Mouse (Mus musculus) ES-E14 (cell line): ENCODE results near the gene Psmb2.

Source experiments
- HCFC1 ChIP-seq: IDR thresholded peaks from 2 replicates; pipeline ENCODE4 v1.6.1; 2012; ENCODE audit warnings: low read length, inconsistent platforms, borderline replicate concordance; ENCODE audit not compliant: insufficient read depth
- MAFK ChIP-seq: IDR thresholded peaks from 2 replicates; pipeline ENCODE4 v1.6.1; 2014; ENCODE audit warnings: mild to moderate bottlenecking, low read depth, low read length, inconsistent platforms; ENCODE audit not compliant: insufficient read depth
- ZNF384 ChIP-seq: IDR thresholded peaks from 2 replicates; pipeline ENCODE4 v1.6.1; 2012; ENCODE audit warnings: low read depth, low read length, inconsistent platforms

- TF ChIP-seq ZNF384: no peak
- no peak for TF ChIP-seq MAFK
- no peak for TF ChIP-seq HCFC1
Observed at GRCm38 (mm10) chr4:126756766-126757165, 79.3 kb downstream of the Psmb2 start.
